Mouse (Mus musculus) midbrain, embryonic 10.5 days (tissue): ENCODE measurements around the gene Itga4. TPM values are rescaled to one million over a fixed set of nuclear protein-coding genes. Genes with fewer than 3 reads are reported as not detected.

Experiments used
- DNase-seq: peaks from one replicate; pipeline ENCODE4 v3.0.0-alpha.2; 2017; ENCODE audit warnings: low spot score
- H3K27ac ChIP-seq: fragments of 300-500 bp; sonication (generic); replicated peaks from 2 replicates; pipeline ENCODE4 v1.5.1; 2016; ENCODE audit warnings: mild to moderate bottlenecking
- H3K27me3 ChIP-seq: fragments of 300-500 bp; sonication (generic); 2 replicates; pipeline ENCODE4 v1.6.1; 2016; ENCODE audit warnings: low read depth, mild to moderate bottlenecking; ENCODE audit not compliant: poor library complexity, severe bottlenecking
- H3K36me3 ChIP-seq: fragments of 300-500 bp; sonication (generic); 2 replicates; pipeline ENCODE4 v1.6.1; 2016; ENCODE audit warnings: mild to moderate bottlenecking, moderate library complexity
- H3K4me1 ChIP-seq: fragments of 300-500 bp; sonication (generic); 2 replicates; pipeline ENCODE4 v1.6.1; 2016
- H3K4me3 ChIP-seq: fragments of 300-500 bp; sonication (generic); 2 replicates; pipeline ENCODE4 v1.5.1; 2016; ENCODE audit warnings: mild to moderate bottlenecking, moderate library complexity
- H3K9me3 ChIP-seq: fragments of 300-500 bp; sonication (generic); replicated peaks from 2 replicates; pipeline ENCODE4 v1.6.1; 2016; ENCODE audit warnings: mild to moderate bottlenecking
- WGBS: fragments of 180-500 bp; shearing (Covaris S2); methylation state at CpG from one replicate; pipeline ENCODE4 v1.1.7; 2016; 5-methylcytosine and 5-hydroxymethylcytosine counted together
- polyA plus RNA-seq: library from polyadenylated mRNA; unstranded; fragments of >200 nt; fragmentation: Nextera tagmentation; extraction: Ambion mirVana; gene quantifications from 2 replicates; pipeline ENCODE4 v1.2.1, GENCODE M21; 2016

Gene Itga4
- polyA plus RNA-seq: 7.9 and 10.4 TPM in 2 replicates

GRCm38 (mm10) chr2:79255192-79256000 is at the start of gene Itga4:
Gene Itga4, plus strand, starts transcription at chr2:79255426.
- DNase-seq: peak; percentile 83
- H3K9me3 ChIP-seq: no peaks in the 10 kb centered on the region
- peak within 1 kb of the TSS; percentile 68 for H3K4me3 ChIP-seq
- H3K36me3 ChIP-seq: no peaks in the 10 kb centered on the region
- peaks cover 15% of the 10 kb centered on the region for H3K4me1 ChIP-seq
- H3K27me3 ChIP-seq: peaks cover 24% of the 10 kb centered on the region
- WGBS: under 1% methylated on average over 41 of the region's 41 CpGs
- peak within 1 kb of the TSS; percentile 81 for H3K27ac ChIP-seq

DNA sequence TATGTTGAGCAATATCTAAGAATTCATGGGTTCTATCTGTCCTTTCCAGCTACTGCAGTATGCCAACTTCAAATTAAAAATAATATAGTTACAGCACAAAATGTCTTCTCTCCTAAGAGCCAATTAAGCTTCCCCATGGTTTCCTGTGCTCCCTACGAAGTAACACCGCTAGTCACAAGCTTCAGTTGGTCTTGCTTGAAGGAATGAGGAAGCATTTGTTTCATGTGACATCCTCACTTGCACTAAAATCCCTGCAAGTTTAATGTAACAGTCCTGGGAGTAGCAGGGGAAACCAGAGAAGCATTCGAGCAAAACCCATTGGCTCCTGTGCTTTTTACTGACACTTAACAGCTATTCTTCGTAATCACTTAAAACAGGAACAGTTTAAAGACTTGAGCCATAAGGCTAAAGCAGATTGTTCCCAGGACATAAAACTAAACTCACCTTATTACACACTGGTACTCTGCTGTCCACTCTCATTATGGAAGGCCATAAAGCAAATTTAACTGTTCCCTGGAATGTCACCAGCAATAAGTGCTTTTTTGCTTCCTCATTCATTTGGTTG is 49.0 kb upstream of the Itga4 start:
- WGBS: 94% methylated on average over 4 of the region's 4 CpGs
- DNase-seq: no peak

DNA sequence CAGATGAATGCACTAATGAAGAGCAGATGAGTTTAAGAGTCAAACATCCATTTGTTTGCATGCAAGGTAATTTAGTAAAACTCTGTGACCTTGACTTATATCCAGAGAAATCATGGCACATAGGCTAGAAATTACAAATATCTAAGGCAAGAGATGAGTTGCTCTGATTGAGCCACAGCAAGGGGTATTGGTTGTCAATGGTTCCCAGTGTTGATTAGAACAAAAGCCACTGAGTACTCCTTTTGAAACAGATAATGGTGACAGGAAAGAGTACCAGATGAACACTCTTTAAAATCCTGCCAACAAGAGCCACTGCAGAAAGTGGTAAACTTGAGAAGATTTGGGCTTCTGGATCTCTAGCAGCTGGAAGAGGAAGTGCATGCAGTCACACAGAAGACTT is 40.2 kb upstream of the Itga4 start:
- Histone ChIP-seq H3K27me3 (no peaks in the 10 kb centered on the region), H3K27ac (no peak overlapping the region), H3K36me3 (no peaks in the 10 kb centered on the region), H3K9me3 (no peaks in the 10 kb centered on the region), H3K4me1 (no peaks in the 10 kb centered on the region), H3K4me3 (no peak overlapping the region)
- DNase-seq: no peak

More for the DNA sequence above, 49.0 kb upstream of the Itga4 start:
- Histone ChIP-seq H3K4me1 (no peaks in the 10 kb centered on the region), H3K36me3 (no peaks in the 10 kb centered on the region), H3K27ac (no peak overlapping the region), H3K9me3 (no peaks in the 10 kb centered on the region), H3K27me3 (no peaks in the 10 kb centered on the region), H3K4me3 (no peak overlapping the region)

GRCm38 (mm10) chr2:79215479-79215878 is 39.7 kb upstream of the Itga4 start:
- Histone ChIP-seq H3K36me3 (no peaks in the 10 kb centered on the region), H3K4me3 (no peak overlapping the region), H3K27me3 (no peaks in the 10 kb centered on the region), H3K27ac (no peak overlapping the region), H3K4me1 (no peaks in the 10 kb centered on the region), H3K9me3 (no peaks in the 10 kb centered on the region)
- WGBS: 90% methylated on average over 3 of the region's 3 CpGs
- DNase-seq: no peak

- 90% methylated on average over 3 of the region's 3 CpGs for WGBS
- no peak for DNase-seq
- H3K27ac ChIP-seq: no peak overlapping the region
- H3K27me3 ChIP-seq: no peaks in the 10 kb centered on the region
- no peaks in the 10 kb centered on the region for H3K4me1 ChIP-seq
- no peaks in the 10 kb centered on the region for H3K9me3 ChIP-seq
- H3K4me3 ChIP-seq: no peak overlapping the region
- no peaks in the 10 kb centered on the region for H3K36me3 ChIP-seq
Measured at GRCm38 (mm10) chr2:79224714-79225426, 30.4 kb upstream of the Itga4 start.

GRCm38 (mm10) chr2:79227805-79228241 is 27.4 kb upstream of the Itga4 start:
- Histone ChIP-seq H3K36me3 (no peaks in the 10 kb centered on the region), H3K27me3 (no peaks in the 10 kb centered on the region), H3K4me1 (no peaks in the 10 kb centered on the region), H3K9me3 (no peaks in the 10 kb centered on the region), H3K4me3 (no peak overlapping the region), H3K27ac (no peak overlapping the region)
- DNase-seq: no peak
- WGBS: 90% methylated on average over 4 of the region's 4 CpGs

- DNase-seq: no peak
Measured at GRCm38 (mm10) chr2:79231056-79231949, 23.9 kb upstream of the Itga4 start.

GRCm38 (mm10) chr2:79235767-79236487 is 19.3 kb upstream of the Itga4 start:
- Histone ChIP-seq H3K36me3 (no peaks in the 10 kb centered on the region), H3K27me3 (no peaks in the 10 kb centered on the region), H3K4me1 (peaks cover 12% of the 10 kb centered on the region), H3K27ac (no peak overlapping the region), H3K9me3 (no peaks in the 10 kb centered on the region), H3K4me3 (no peak overlapping the region)
- 92% methylated on average over 8 of the region's 8 CpGs for WGBS
- DNase-seq: no peak

More at GRCm38 (mm10) chr2:79231056-79231949, 23.9 kb upstream of the Itga4 start:
- whole genome bisulfite sequencing: 87% methylated on average over 4 of the region's 4 CpGs
- Histone ChIP-seq H3K27ac (no peak overlapping the region), H3K36me3 (no peaks in the 10 kb centered on the region), H3K27me3 (no peaks in the 10 kb centered on the region), H3K4me3 (no peak overlapping the region), H3K4me1 (no peaks in the 10 kb centered on the region), H3K9me3 (no peaks in the 10 kb centered on the region)

GRCm38 (mm10) chr2:79237216-79237615 is 18.0 kb upstream of the Itga4 start:
- Histone ChIP-seq H3K36me3 (no peaks in the 10 kb centered on the region), H3K4me3 (no peak overlapping the region), H3K9me3 (no peaks in the 10 kb centered on the region), H3K27ac (no peak overlapping the region), H3K27me3 (no peaks in the 10 kb centered on the region), H3K4me1 (peaks cover 22% of the 10 kb centered on the region)
- 87% methylated on average over 6 of the region's 6 CpGs for WGBS
- DNase-seq: no peak

GRCm38 (mm10) chr2:79244276-79244675 is 10.9 kb upstream of the Itga4 start:
- 85% methylated on average over 5 of the region's 5 CpGs for WGBS
- Histone ChIP-seq H3K27ac (no peak overlapping the region), H3K4me3 (no peak overlapping the region), H3K4me1 (peaks cover 24% of the 10 kb centered on the region), H3K27me3 (no peaks in the 10 kb centered on the region), H3K9me3 (no peaks in the 10 kb centered on the region), H3K36me3 (no peaks in the 10 kb centered on the region)
- DNase-seq: no peak

DNA sequence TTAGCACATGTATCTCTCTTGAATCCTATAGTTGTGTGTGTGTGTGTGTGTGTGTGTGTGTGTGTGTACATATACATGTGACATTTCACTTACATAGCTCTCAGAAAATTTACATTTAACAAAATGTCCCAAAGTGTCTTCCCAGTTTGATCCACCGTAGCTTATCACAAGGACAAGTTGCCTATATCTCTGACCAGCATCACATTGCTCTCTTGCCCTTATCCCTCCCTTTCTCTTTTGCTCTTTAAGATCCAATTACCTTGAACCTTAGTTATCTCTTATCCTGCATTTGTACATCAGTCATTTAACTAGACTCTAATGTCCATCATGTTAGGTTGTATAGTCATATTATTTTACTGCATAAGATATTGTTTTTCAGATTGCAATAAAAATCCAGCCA is 10.5 kb upstream of the Itga4 start:
- DNase-seq: no peak
- no peaks in the 10 kb centered on the region for H3K27me3 ChIP-seq
- no peak overlapping the region for H3K27ac ChIP-seq
- no peaks in the 10 kb centered on the region for H3K36me3 ChIP-seq
- no peak overlapping the region for H3K4me3 ChIP-seq
- H3K9me3 ChIP-seq: no peaks in the 10 kb centered on the region
- H3K4me1 ChIP-seq: peaks cover 24% of the 10 kb centered on the region
- 97% methylated on average over 1 of the region's 1 CpGs for WGBS

GRCm38 (mm10) chr2:79248283-79248682 is 6.9 kb upstream of the Itga4 start:
- no peaks in the 10 kb centered on the region for H3K27me3 ChIP-seq
- no peak for DNase-seq
- H3K4me1 ChIP-seq: peaks cover 6% of the 10 kb centered on the region
- H3K4me3 ChIP-seq: no peak overlapping the region
- no peaks in the 10 kb centered on the region for H3K36me3 ChIP-seq
- no peak overlapping the region for H3K27ac ChIP-seq
- WGBS: 86% methylated on average over 5 of the region's 5 CpGs
- H3K9me3 ChIP-seq: no peaks in the 10 kb centered on the region
